Mouse (Mus musculus) embryo, embryonic 11 days (tissue): ENCODE results near the gene Tmem135.

Source experiments
- DNase-seq: peaks from one replicate; pipeline ENCODE4 v3.0.0-alpha.2; 2015

The Tmem135 gene

DNA sequence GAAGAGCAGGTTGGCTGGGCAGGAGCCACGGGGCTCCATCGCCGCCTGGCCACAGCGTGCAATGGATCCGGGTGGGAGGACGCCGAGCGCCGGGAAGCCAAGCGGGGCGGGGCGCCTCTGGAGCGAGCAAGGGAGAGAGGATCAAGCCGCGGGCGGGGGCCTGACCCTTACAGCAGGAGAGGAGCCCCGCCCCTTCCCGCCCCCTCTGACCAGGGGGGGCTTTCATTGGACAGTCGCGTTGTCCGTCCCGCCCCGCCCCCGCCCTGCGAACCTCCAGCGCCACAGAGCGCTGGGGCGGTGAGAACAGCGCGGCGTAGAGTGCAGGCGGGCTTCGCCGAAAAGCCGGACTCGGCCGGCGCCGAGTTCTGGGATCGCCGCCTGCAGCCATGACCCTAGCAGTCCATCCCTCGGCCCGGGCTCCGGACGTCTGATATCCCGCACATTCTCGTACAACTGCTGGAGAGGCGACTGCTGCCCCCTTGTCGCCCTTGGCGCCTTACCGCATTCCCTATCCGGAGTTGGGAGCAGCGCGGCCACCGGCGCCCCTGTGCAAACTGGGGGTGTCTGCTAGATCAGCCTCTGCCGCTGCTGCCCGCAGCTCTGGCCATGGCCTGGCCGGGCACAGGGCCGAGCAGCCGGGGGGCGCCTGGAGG lies at the start of gene Tmem135, which contains the start of gene Fzd4:
Gene Tmem135, minus strand, starts transcription at position 142 of the 653 bp plus-strand sequence.
Gene Fzd4, plus strand, starts transcription at position 275 of the 653 bp plus-strand sequence.
- DNase-seq = peak; percentile 98

- DNase-seq = no peak
These were observed 46.3 kb upstream of the Tmem135 start for GRCm38 (mm10) chr7:89450312-89450711.

- DNase-seq = no peak
These were observed 41.1 kb upstream of the Tmem135 start for GRCm38 (mm10) chr7:89445137-89445536.

GRCm38 (mm10) chr7:89442242-89442641 lies 38.2 kb upstream of the Tmem135 start:
- DNase-seq = no peak

GRCm38 (mm10) chr7:89441291-89441690 lies 37.3 kb upstream of the Tmem135 start:
- DNase-seq = no peak

GRCm38 (mm10) chr7:89437589-89437988 lies 33.6 kb upstream of the Tmem135 start:
- peak; percentile 70 for DNase-seq

DNA sequence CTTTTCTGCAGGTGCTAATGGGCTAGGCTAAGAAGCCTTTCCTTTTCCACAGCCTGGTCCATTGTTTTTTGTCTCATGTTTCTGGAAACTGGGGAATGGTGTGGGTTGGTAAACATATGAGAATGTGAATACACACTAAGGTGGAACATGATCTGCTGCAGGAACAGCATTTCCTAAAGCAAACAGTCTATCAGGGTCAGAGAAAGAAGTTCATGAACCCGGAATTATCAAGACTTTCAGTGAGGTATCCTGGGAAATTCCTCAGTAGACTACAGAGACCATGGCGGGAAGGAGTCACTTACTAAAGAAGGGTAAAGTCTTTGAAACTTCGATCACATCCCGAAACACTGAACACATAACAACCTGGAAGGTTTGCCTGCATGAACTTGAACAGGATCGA lies 32.4 kb upstream of the Tmem135 start:
- DNase-seq = no peak

DNA sequence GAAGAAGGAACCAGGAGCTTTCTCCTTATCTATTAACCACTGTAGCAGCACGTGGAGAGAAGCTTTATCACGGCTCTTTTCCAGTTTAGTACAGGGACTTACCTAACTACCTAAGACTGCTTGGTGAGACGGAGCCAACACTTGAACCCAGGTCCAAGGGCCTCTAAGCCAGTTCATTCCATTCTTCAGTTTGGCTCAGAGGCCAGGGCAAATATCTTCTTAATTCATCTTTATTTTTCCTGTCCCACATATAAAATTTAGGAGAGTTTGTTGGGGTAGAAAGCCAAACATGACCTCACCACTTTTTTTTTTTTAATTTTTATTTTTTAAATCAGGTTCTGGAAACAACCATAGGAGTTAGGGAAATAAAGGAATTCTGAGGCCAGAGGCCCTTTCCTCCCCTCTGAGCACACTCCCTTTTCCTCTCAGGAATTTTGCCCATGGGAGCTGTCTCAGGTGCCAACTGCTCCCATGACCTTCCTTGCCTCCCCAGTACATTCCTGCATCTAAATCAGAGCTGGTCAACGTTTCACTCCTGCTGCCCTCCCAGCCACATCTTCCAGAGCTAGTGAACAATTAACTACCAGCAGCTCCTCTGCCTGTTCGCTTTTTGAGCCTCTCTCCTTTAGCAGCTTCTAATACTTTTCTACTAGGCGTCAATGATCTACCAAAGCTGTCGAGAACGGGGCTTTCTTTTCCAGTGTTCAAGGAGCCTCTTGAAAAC lies 30.0 kb upstream of the Tmem135 start:
- no peak for DNase-seq

DNA sequence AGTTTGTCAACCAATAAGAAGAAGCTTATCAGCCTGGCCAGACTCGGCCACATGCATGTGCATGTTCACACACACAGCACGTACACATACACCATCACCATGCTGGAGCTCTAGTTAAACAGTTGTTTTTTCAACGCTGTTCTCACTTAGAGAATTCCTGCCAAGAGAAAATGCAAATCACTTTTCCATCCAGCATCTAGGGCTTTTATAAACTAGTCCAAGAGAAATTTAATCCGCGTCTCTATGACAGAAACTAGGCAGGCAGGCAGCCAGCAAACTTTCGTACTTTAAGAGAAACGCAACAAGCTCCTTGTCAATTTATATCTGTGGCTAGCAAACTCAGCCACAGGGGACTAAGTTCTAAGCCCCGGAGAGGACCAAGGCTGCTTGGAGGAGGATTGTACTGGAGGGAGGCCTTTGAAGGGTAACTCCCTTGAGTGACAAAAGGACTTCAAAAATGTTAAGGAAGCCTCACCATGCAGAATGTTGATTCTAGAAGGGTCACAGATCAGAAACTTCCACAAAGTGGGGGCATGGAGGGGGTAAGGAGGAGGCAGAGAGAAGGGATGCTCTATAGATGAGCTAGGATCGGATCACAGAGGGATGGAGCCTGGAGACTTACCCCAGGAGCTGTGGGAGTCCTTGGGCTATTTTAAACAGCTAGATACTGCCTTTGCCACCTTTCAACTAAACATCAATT lies 29.3 kb upstream of the Tmem135 start:
- no peak for DNase-seq

DNA sequence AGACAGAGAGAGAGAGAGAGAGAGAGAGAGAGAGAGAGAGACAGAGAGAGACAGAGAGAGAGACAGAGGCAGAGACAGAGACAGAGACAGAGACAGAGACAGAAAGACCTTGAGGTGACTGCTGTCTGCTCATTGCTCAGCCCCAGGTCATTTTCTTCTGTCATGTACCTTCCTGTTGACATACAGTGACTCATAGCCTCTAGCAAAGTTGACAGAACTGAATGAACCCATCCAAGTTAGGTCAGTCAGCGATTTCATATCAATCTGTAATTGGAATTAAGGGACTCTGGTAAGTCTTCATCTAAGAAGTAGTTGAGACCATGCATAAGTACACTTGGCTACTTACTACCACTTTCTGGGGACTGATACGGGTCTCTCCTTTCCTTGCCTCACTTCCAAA lies 27.2 kb upstream of the Tmem135 start:
- DNase-seq = no peak

- no peak for DNase-seq
These were observed 25.3 kb upstream of the Tmem135 start for GRCm38 (mm10) chr7:89429326-89429725.

- DNase-seq = no peak
These were observed 24.8 kb upstream of the Tmem135 start for GRCm38 (mm10) chr7:89428804-89429203.

DNA sequence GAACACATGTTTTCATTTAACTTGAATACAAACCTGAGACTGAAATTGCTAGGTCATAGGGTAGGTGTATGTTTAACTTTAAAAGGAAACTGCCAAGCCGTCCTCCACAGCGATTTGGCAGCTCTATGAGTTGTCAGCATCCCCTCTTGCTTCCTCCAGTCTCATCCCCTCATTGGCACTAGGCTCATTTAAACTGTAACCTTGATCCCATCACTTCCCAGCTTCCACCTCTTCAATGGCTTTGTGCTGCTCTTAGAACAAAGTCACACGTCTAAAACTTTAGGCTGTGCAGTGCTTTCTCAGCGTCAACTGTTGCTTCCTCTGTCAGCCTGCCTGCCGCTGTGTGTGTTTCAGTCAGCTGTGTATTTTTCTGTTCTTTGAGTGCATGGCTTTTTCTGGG lies 23.1 kb upstream of the Tmem135 start:
- DNase-seq = no peak

DNA sequence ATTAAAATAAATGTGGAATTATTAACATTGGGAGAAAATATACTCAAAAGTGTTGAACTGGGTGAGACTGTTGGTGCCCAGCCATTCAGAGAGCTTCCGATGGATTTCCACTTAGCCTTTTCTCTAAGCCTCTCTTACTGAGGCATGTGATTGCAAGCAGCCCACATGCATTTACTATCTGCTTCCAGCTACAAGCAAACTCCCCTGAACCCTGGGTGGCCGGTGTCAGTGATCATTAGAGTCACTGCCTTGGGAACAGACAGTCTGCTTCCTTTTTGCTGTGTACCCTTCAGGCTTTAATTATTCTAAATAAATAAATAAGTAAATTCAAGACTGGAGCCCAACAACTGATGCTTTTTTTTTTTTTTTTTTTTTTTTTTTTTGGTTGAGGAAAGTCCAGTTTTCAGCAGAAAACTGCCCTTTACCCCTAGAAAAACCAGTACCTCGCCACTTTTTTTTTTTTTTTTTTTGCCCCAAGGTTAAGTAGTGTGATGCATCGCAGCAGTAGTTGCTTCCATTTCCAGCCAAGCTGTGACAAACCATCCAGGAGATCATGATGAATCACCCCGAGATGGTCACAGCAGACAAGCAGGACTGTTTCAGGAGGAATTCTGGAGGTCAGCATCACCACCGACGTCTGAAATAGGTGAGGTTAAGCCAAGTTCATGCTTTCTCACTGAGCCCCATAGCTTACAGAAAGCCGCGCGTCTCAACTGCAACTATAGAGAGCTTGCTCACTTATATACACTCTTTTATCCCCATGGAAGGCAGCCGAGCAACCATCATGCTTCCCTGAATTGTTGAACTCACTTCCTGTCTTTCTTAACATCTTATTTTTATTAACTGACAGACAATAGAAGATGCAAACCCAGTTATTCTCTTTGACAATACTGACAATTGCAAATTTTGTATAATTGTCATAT lies 22.0 kb upstream of the Tmem135 start:
- DNase-seq = peak; percentile 53

DNA sequence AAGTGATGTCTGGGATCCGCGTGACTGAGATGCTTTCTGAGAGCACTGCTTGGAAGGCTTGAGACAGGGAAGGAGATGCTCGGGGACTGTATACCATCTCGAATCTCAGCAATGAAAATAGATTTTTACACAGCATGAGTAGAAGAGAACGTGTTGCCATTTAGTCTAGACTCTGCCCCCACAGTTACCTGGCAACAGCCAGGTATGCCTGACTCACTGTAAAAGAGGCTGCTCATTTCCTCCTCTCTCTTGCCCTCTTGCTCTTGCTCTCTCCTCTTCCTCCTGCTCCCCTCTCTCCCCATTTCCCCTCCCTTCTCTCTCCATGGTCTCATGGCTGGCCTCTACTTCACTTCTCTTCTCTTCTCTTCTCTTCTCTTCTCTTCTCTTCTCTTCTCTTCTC lies 20.6 kb upstream of the Tmem135 start:
- DNase-seq = no peak

- DNase-seq = no peak
These were observed 19.8 kb upstream of the Tmem135 start for GRCm38 (mm10) chr7:89423688-89424255.

DNA sequence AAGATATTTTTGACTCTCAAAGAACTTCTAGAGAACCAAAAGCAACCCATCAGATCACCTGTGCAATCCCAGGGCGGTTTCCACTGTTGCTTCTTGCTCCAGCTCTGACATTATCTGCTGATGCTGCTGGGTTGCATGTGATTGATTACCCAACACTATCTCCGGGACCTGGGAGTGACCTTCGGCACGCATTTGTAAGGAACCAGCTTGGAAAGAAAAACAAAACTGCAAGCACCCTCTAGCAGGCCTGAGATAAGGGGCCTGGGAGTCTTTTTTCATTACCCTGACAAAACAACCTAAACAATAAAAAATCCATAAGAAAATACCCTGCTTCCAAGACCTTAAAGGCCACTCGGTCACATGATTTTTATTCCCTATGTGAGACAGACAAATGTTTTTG lies 19.2 kb upstream of the Tmem135 start:
- peak; percentile 46 for DNase-seq

DNA sequence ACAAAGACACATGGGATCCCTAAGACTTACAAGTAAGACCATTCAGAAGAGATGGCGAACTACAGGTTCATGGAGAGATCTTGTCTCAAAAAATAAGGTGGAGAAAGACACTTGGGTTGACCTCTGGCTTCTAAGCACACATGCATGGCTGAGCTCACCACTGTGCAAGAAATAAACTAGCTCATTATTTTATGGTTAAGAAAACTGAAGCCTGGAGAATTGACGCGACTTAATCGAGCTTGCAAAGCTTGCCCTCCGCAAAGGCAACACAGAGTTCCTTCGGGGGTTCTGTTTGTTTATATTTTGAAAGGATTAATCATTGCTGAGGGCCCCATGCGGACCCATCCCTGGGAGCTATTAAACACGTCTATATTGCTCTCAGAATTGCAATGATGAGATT lies 18.6 kb upstream of the Tmem135 start:
- DNase-seq = no peak

DNA sequence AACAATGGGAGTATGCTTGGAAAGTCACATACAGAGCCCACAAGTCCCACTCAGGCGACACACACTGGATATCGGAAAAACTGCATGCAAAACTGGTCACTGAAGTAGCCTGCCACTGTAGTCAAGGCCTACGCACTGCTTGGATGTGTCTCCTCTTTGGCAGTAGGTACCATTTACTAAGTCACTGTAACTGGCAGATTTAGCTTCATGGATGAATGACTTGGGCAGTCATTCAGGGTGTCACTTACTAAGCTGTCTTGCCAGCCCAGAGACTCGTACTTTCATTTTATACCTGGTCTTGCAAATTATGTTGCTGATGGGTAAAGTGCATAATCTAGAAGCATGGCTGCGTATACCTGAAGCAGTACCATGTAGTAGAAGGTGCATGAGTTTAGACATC lies 17.3 kb upstream of the Tmem135 start:
- DNase-seq = no peak

- DNase-seq = peak; percentile 36
These were observed 15.1 kb upstream of the Tmem135 start for GRCm38 (mm10) chr7:89418917-89419679.

- DNase-seq = no peak
These were observed 14.2 kb upstream of the Tmem135 start for GRCm38 (mm10) chr7:89418127-89418653.
